Mouse (Mus musculus) kidney, embryonic 15.5 days (tissue): ENCODE results near the gene Chn2. TPM values are rescaled to one million over a fixed set of nuclear protein-coding genes. Genes with fewer than 3 reads are reported as not detected.

Source experiments
- ATAC-seq: fragments of 200-750 bp; cut with Nextera tagmentation; replicated peaks from 2 replicates; pipeline ENCODE4 v1.8.0; 2017; ENCODE audit warnings: moderate TSS enrichment; ENCODE audit not compliant: low FRiP score
- H3K27ac ChIP-seq: fragments of 300-500 bp; sonication (generic); 2 replicates; pipeline ENCODE4 v1.5.1; 2015; ENCODE audit warnings: mild to moderate bottlenecking, inconsistent platforms
- H3K27me3 ChIP-seq: fragments of 300-500 bp; sonication (generic); 2 replicates; pipeline ENCODE4 v1.6.1; 2015; ENCODE audit warnings: inconsistent platforms
- H3K36me3 ChIP-seq: fragments of 300-500 bp; sonication (generic); 2 replicates; pipeline ENCODE4 v1.6.1; 2015; ENCODE audit warnings: inconsistent platforms
- H3K4me1 ChIP-seq: fragments of 300-500 bp; sonication (generic); 2 replicates; pipeline ENCODE4 v1.6.1; 2015; ENCODE audit warnings: inconsistent platforms
- H3K4me2 ChIP-seq: fragments of 300-500 bp; sonication (generic); 2 replicates; pipeline ENCODE4 v1.6.1; 2015; ENCODE audit warnings: moderate library complexity, mild to moderate bottlenecking, inconsistent platforms
- H3K4me3 ChIP-seq: fragments of 300-500 bp; sonication (generic); replicated peaks from 2 replicates; pipeline ENCODE4 v1.5.1; 2015; ENCODE audit warnings: mild to moderate bottlenecking, inconsistent platforms
- H3K9ac ChIP-seq: fragments of 300-500 bp; sonication (generic); 2 replicates; pipeline ENCODE4 v1.6.1; 2015; ENCODE audit warnings: mild to moderate bottlenecking, inconsistent platforms
- H3K9me3 ChIP-seq: fragments of 300-500 bp; sonication (generic); replicated peaks from 2 replicates; pipeline ENCODE4 v1.6.1; 2016; ENCODE audit warnings: inconsistent platforms
- WGBS: fragments of 180-500 bp; shearing (Covaris S2); methylation state at CpG from one replicate; pipeline ENCODE4 v1.1.7; 2015; ENCODE audit warnings: mixed read lengths; 5-methylcytosine and 5-hydroxymethylcytosine counted together
- polyA plus RNA-seq: library from polyadenylated mRNA; unstranded; fragments of >200 nt; fragmentation: Nextera tagmentation; extraction: Ambion mirVana; gene quantifications from 2 replicates; pipeline ENCODE4 v1.2.1, GENCODE M21; 2015

Gene Chn2
- polyA plus RNA-seq, 1 experiment from 2014 or later, result 15.5 TPM

DNA sequence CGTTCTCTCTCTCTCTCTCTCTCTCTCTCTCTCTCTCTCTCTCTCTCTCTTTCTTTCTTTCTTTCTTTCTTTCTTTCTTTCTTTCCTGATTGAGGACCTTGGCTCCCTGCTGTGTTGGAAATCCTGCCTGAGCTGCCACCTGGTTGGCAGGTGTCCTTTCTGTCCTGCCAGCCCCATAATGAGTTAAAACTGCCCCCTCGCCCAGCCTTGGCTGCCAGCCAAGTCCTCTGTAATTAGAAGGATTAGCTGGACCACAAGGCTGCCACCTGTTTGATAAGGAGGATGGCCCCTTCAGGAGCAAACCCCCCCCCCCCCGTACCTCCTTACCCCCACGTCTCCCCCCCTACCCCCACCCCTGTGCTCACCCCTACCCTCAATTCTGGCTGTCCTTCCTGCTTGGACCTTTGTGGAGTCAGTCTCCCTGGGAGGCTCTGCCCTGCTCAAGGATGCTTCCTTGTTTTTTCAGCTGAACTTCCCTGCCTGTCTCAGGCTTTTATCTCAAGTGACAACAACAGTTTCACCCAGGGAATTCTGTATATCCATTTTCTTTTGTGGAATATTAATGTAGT is 72.1 kb downstream of the Chn2 start:
- peaks cover 26% of the 10 kb centered on the region for H3K4me1 ChIP-seq
- no peak for ATAC-seq
- H3K9ac ChIP-seq, result no peak overlapping the region
- H3K4me2 ChIP-seq, result no peak overlapping the region
- H3K4me3 ChIP-seq, result no peak overlapping the region
- H3K9me3 ChIP-seq, result no peaks in the 10 kb centered on the region
- H3K36me3 ChIP-seq, result no peaks in the 10 kb centered on the region
- H3K27me3 ChIP-seq, result no peaks in the 10 kb centered on the region
- H3K27ac ChIP-seq, result no peak overlapping the region
- 23% methylated on average over 4 of the region's 4 CpGs for WGBS

DNA sequence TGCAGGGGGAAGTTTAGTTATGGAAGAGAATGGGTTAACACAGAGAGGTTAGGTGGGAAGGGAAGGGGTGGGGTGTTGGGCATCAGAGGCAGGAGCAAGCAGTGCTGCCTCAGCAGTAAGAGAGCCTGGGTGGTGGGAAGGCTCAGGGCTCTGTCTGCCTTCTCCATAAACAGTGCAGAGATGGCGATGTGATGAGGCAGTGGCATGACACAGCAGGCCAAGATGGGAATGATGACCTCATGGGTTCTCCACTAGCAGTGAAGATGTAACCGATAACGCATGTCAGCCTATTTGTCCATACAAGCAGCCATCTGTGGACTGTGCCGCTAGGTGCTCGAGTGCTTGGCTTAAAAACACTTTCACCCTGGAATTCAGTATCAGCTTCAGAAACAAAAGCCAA is 74.0 kb downstream of the Chn2 start:
- peak; percentile 47; the same call in 1 of the 2 replicates for ATAC-seq
- Histone ChIP-seq H3K4me2 (no peak overlapping the region), H3K9ac (no peak overlapping the region), H3K4me3 (no peak overlapping the region), H3K27me3 (no peaks in the 10 kb centered on the region), H3K4me1 (peaks cover 26% of the 10 kb centered on the region), H3K9me3 (no peaks in the 10 kb centered on the region), H3K36me3 (no peaks in the 10 kb centered on the region), H3K27ac (no peak overlapping the region; the same call in 1 of the 2 replicates)
- WGBS, result 82% methylated on average over 5 of the region's 5 CpGs

DNA sequence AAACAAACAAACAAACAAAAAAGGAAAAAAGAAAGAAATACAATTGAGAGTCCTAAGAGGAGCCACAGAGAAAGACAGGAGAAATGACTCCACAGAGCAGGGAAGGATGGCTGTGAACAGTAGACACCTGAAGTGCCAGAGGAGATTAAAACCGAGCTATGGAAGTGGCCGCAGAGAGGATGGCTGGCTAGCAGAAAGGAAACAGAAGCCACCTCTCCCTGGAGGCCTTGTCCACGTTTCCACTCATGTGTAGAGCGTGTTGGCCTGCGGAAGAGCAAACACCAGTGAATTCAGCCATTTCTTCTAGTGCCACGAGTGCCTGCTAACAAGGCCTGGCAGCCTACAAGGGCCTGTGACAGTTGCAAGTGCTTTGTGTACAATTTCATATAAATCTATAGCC is 75.1 kb downstream of the Chn2 start:
- WGBS, result 89% methylated on average over 6 of the region's 6 CpGs
- Histone ChIP-seq H3K27me3 (no peaks in the 10 kb centered on the region), H3K4me1 (peaks cover 26% of the 10 kb centered on the region), H3K9ac (no peak overlapping the region), H3K4me3 (no peak overlapping the region), H3K9me3 (no peaks in the 10 kb centered on the region), H3K4me2 (no peak overlapping the region), H3K36me3 (no peaks in the 10 kb centered on the region), H3K27ac (no peak overlapping the region)
- ATAC-seq, result no peak

DNA sequence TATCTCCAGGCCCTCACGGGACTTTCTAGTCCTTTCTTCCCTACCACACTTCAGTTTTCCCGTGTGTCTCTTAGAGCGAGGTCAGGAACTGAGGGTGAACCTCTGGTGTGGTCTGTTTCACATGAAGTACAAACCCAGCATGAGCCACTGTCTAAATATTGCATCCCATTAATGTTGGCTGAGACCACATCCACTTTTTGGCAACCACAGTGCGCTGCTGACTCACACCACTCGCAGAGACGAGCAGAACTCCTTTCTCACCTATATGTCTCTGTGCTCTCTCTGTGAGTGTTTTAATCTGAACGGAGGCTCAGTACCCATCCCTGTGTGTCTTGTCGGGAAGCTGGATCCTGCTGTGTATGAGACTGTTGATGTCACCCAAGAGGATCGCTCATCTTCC is 76.9 kb downstream of the Chn2 start:
- Histone ChIP-seq H3K27me3 (no peaks in the 10 kb centered on the region), H3K4me1 (peaks cover 25% of the 10 kb centered on the region), H3K4me2 (no peak overlapping the region), H3K4me3 (no peak overlapping the region), H3K9me3 (no peaks in the 10 kb centered on the region), H3K36me3 (no peaks in the 10 kb centered on the region), H3K9ac (no peak overlapping the region), H3K27ac (no peak overlapping the region)
- ATAC-seq, result no peak
- WGBS, result 86% methylated on average over 9 of the region's 9 CpGs

DNA sequence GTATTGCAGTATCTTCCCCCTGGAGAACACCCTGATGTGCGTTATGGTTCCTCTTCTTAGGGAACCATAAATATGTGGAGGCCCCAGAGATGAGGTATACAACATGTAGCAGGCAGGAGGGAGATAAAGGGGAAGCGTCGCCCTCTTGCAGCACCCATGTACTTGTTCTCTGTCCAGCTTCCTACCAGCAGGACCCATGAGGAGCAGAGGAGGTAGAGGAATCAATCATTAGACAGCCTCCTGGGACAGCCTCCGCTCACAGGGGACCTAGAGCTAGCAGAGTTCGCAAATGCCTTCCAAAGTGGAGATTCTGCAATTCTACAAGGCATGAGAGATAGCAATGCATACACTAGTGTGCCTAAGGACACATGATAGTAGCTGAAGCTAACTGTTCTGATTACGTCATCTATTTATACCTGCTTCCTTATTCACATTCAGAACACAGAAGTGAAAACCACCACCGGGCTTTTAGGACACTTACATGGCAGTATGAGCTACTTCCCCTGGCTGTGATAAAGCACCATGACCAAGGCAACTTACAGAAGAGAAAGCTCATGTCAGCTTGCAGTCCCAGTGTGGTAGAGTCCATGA is 77.7 kb downstream of the Chn2 start:
- Histone ChIP-seq H3K9ac (no peak overlapping the region), H3K36me3 (no peaks in the 10 kb centered on the region), H3K27ac (no peak overlapping the region), H3K4me3 (no peak overlapping the region), H3K9me3 (no peaks in the 10 kb centered on the region), H3K4me1 (peaks cover 17% of the 10 kb centered on the region), H3K4me2 (no peak overlapping the region), H3K27me3 (no peaks in the 10 kb centered on the region)
- no peak for ATAC-seq
- 85% methylated on average over 7 of the region's 7 CpGs for WGBS

DNA sequence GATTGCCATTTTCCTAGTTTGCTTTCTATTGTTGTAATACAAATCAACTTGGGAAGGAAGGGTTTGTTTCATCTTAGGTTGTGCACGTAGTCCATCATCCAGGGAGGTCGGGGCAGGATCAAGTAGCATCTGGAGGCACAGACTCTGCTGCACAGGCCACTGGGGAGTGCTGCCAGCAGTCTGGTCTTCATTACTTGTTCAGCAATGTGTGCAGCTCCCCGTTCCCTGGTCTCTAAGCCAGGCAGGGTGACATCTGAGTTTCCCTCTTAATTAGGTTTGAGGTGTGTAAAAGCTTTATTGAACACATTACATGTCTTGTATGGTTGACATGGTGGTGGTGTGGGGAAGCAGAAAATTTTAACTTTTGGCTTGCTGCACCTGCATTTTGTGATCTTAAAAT is 79.0 kb downstream of the Chn2 start:
- Histone ChIP-seq H3K36me3 (no peaks in the 10 kb centered on the region), H3K4me1 (peaks cover 4% of the 10 kb centered on the region), H3K27me3 (no peaks in the 10 kb centered on the region), H3K9me3 (no peaks in the 10 kb centered on the region), H3K9ac (no peak overlapping the region), H3K4me2 (no peak overlapping the region), H3K27ac (no peak overlapping the region), H3K4me3 (no peak overlapping the region)
- 77% methylated on average over 3 of the region's 3 CpGs for WGBS
- ATAC-seq, result no peak

DNA sequence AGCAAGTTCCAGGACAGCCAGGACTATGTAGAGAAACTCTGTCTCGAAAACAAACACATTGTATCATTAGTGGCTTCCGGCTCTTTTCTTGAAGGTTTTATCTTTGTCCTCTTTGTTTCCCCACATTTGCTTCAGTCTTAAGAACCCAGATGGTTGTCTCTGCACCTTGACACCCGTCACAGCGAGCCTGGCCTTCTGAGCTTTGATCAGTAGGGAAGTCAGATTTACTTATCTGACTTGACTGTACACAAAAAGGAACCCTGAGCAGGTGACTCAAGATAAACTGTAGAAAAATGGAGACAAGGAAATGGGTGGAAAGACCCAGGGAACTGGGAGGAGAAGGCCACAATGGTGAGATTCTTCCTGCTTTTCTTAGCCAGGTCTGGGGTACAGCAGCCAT is 79.5 kb downstream of the Chn2 start:
- WGBS, result 78% methylated on average over 4 of the region's 4 CpGs
- no peak for ATAC-seq
- Histone ChIP-seq H3K9me3 (no peaks in the 10 kb centered on the region), H3K4me3 (no peak overlapping the region), H3K4me2 (no peak overlapping the region), H3K4me1 (peaks cover 3% of the 10 kb centered on the region; the same call in 1 of the 2 replicates), H3K36me3 (no peaks in the 10 kb centered on the region), H3K9ac (no peak overlapping the region), H3K27me3 (no peaks in the 10 kb centered on the region), H3K27ac (no peak overlapping the region)

DNA sequence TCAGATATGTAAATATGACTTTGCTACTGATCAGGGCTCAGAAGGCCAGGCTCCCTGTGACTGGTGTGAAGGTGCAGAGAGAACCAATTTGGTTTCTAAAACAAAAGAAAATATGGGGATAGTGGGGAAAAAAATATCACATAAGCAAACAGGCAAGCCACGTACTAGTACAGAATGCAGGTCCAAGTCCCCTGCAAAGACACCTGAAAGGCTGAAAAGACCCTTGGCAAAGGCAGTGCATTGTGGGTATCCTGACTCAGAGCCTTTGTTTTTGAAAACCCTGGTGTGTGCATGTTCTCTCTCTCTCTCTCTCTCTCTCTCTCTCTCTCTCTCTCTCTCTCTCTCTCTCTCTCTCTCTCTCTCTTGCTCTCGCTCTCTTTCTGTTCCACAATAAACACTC is 80.1 kb downstream of the Chn2 start:
- 91% methylated on average over 2 of the region's 2 CpGs for WGBS
- peaks cover 3% of the 10 kb centered on the region; the same call in 1 of the 2 replicates for H3K4me1 ChIP-seq
- no peak overlapping the region for H3K4me3 ChIP-seq
- no peaks in the 10 kb centered on the region for H3K9me3 ChIP-seq
- no peak overlapping the region for H3K9ac ChIP-seq
- no peak overlapping the region for H3K27ac ChIP-seq
- no peak for ATAC-seq
- H3K27me3 ChIP-seq, result no peaks in the 10 kb centered on the region
- no peak overlapping the region for H3K4me2 ChIP-seq
- no peaks in the 10 kb centered on the region for H3K36me3 ChIP-seq

DNA sequence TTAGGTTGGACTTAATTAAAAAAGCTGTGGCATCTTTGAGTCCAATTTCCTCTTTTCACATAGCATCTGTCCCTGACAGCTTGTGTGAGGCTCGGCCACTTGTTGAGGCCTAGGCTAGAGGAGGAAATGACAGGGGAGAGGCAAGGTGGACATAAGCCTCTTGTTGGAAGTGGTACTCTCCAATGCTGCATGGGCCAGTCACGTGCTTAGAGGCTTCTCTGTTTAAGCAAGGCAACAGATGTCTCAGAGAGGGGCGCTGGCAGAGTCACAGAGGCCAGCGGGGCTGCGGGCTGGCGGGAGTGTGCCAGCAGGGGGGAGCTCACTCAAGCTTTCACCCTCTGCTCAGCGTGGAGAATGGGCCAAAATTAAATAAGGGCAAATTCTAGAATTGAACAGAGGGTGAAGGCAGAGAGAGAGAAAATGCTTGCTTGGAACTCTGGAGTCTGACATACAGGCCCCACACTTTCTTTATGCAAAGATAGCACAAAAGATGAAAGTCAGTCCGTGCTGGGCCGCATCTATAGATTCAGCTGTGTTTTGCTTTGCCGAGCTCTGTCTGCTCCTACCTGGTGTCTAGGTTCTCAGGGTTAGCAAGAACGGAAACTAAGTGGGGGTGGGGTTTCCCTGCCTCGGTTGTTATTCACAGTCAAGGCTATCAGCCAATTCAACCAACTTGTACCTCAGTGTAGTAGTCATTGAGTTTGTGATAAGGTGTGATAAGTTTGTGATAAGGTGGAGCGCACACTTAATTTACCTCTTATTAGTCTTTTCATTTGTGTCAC is 80.7 kb downstream of the Chn2 start:
- Histone ChIP-seq H3K27ac (no peak overlapping the region), H3K36me3 (no peaks in the 10 kb centered on the region), H3K4me3 (no peak overlapping the region), H3K4me1 (peaks cover 3% of the 10 kb centered on the region; the same call in 1 of the 2 replicates), H3K9ac (no peak overlapping the region), H3K27me3 (no peaks in the 10 kb centered on the region), H3K4me2 (no peak overlapping the region), H3K9me3 (no peaks in the 10 kb centered on the region)
- 47% methylated on average over 13 of the region's 13 CpGs for WGBS
- ATAC-seq, result no peak

DNA sequence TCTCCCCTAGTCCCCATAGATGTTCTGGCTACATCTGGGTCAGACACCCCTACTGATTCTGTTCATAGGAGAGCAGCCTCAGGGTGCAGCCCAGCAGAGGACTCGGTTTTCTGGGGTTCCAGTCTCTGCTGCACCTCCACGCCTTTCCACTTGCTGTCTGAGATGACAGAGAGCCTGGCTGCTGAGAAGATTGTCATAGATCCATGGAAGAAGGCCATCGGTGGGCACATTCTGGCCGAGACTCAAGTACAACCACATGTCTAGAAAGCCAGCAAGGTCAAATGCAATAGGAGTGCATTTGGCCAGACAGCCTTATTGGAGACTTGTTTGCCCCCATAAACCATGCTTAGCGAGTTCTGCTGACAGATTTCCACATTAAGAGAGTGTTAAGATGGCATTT is 81.5 kb downstream of the Chn2 start:
- 83% methylated on average over 5 of the region's 5 CpGs for WGBS

DNA sequence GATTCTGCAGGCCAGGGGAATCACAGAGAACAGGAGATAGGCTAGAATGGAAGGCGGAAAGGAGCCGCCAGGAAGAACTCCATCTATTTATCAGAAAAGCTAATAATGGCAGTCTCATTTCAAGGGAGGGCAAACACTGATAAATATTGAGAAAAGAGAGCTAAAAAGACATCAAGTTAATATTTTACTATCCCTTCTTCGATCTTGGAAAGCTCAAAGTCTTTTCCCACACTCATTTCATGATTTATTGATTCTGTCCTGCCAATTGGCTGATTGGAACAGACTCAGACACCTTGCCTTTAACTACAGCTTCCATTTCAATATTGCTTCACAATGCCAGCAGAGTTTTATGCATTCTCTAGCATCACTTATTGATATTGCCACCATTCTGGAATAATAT is 85.2 kb downstream of the Chn2 start:
- H3K27ac ChIP-seq, result no peak overlapping the region
- H3K27me3 ChIP-seq, result no peaks in the 10 kb centered on the region
- no peak overlapping the region for H3K4me2 ChIP-seq
- no peaks in the 10 kb centered on the region for H3K9me3 ChIP-seq
- H3K4me1 ChIP-seq, result peaks cover 3% of the 10 kb centered on the region; the same call in 1 of the 2 replicates
- ATAC-seq, result no peak
- no peaks in the 10 kb centered on the region for H3K36me3 ChIP-seq
- no peak overlapping the region for H3K9ac ChIP-seq
- WGBS, result 77% methylated on average over 3 of the region's 3 CpGs
- no peak overlapping the region for H3K4me3 ChIP-seq

More for the DNA sequence above, 81.5 kb downstream of the Chn2 start:
- no peak for ATAC-seq
- no peaks in the 10 kb centered on the region for H3K27me3 ChIP-seq
- H3K4me3 ChIP-seq, result no peak overlapping the region
- H3K36me3 ChIP-seq, result no peaks in the 10 kb centered on the region
- no peaks in the 10 kb centered on the region for H3K9me3 ChIP-seq
- H3K4me1 ChIP-seq, result peaks cover 3% of the 10 kb centered on the region; the same call in 1 of the 2 replicates
- no peak overlapping the region for H3K27ac ChIP-seq
- no peak overlapping the region for H3K9ac ChIP-seq
- H3K4me2 ChIP-seq, result no peak overlapping the region

DNA sequence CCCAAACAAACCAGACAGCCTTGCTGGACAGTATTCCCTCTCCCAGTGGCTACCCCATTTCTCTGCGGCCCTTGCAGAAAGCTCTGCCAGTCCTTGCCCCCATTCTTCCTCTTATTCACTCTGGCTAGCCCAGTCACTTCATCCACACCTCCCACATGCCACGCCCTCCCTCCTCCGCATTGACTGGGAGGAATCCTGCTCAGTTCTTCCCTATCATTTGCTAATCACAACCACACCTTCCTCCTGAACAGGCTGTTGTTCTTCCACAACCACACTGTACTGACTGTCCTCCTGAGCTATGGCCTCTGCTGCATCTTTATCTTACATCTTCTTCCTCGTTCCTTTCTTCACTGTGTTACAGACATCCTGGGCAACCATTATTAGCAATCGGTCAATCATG is 86.2 kb downstream of the Chn2 start:
- Histone ChIP-seq H3K4me1 (no peaks in the 10 kb centered on the region), H3K27me3 (no peaks in the 10 kb centered on the region), H3K9ac (no peak overlapping the region), H3K4me2 (no peak overlapping the region), H3K9me3 (no peaks in the 10 kb centered on the region), H3K36me3 (no peaks in the 10 kb centered on the region), H3K4me3 (no peak overlapping the region), H3K27ac (no peak overlapping the region)
- ATAC-seq, result no peak
- WGBS, result 65% methylated on average over 5 of the region's 5 CpGs
